Mouse (Mus musculus) kidney, adult 2 months (tissue): ENCODE data around the gene Vwf.

Source experiments
- CTCF ChIP-seq: fragments of 200-500 bp; conservative IDR thresholded peaks from 2 replicates; pipeline ENCODE4 v1.5.1; 2011; ENCODE audit warnings: low read depth, mild to moderate bottlenecking, control low read depth, low read length, moderate library complexity, mixed read lengths; ENCODE audit not compliant: insufficient read depth, insufficient read length
- POLR2A ChIP-seq: fragments of 200-500 bp; IDR thresholded peaks from one replicate; pipeline ENCODE4 v1.6.1; 2011; ENCODE audit warnings: low read depth, low read length, control low read depth

DNA sequence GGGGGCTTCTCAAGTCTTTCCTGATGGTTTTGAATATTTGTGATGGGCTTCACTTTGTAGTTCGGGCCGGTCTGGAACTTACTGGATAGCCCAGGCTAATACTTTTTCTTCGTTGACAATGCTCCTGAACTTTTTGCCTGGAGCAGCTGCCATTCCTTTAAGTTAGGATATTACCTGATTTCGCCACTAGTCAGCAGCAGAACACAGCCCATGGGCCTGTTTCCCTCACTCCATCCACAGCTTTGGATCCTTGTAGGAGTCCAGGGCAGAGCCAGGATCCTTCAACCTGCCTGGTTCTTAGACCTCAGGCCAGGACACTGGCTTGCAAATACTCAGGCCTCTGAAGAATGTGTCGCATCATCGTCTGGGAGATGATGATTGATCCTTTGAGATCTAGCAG is 74.2 kb downstream of the Vwf start:
- peak; percentile 59; the same call in 1 of the 2 replicates for TF ChIP-seq CTCF
- TF ChIP-seq POLR2A = no peak
